Mouse (Mus musculus): ENCODE data around the gene Mogs.

The Mogs gene

GRCm38 (mm10) chr6:83121863-83122710, 6.8 kb downstream of the Mogs start:
- no peak for DNase-seq (ENCODE audit: low read depth, low spot score)

GRCm38 (mm10) chr6:83122961-83123360, 7.7 kb downstream of the Mogs start:
- no peak for DNase-seq (ENCODE audit: low read depth, low spot score)

GRCm38 (mm10) chr6:83124851-83125312, 9.6 kb downstream of the Mogs start:
- peak; percentile 99 for DNase-seq (ENCODE audit: low read depth, low spot score)

- DNase-seq (ENCODE audit: low read depth, low spot score), result no peak
Measured at GRCm38 (mm10) chr6:83125331-83125730, 10.0 kb downstream of the Mogs start, which contains the start of gene Ino80b. Gene Ino80b, minus strand, starts transcription at chr6:83125431.

- DNase-seq (ENCODE audit: low read depth, low spot score), result no peak
Measured at GRCm38 (mm10) chr6:83127419-83127818, 12.1 kb downstream of the Mogs start.

- no peak for DNase-seq (ENCODE audit: low read depth, low spot score)
Measured at GRCm38 (mm10) chr6:83131469-83132034, 16.3 kb downstream of the Mogs start.

- no peak for DNase-seq (ENCODE audit: low read depth, low spot score)
Measured at GRCm38 (mm10) chr6:83132176-83132919, 17.1 kb downstream of the Mogs start.

- DNase-seq (ENCODE audit: low read depth, low spot score), result no peak
Measured at GRCm38 (mm10) chr6:83134226-83134625, 18.9 kb downstream of the Mogs start.

GRCm38 (mm10) chr6:83134951-83135513, 19.7 kb downstream of the Mogs start, which contains the start of gene Rtkn:
Gene Rtkn, plus strand, starts transcription at chr6:83135463.
- DNase-seq (ENCODE audit: low read depth, low spot score), result no peak

- no peak for DNase-seq (ENCODE audit: low read depth, low spot score)
Measured at GRCm38 (mm10) chr6:83135571-83136161, 20.4 kb downstream of the Mogs start.

GRCm38 (mm10) chr6:83136291-83136880, 21.1 kb downstream of the Mogs start:
- DNase-seq (ENCODE audit: low read depth, low spot score), result peak; percentile 80

- DNase-seq (ENCODE audit: low read depth, low spot score), result peak; percentile 82
Measured at GRCm38 (mm10) chr6:83136881-83137575, 21.7 kb downstream of the Mogs start.

- DNase-seq (ENCODE audit: low read depth, low spot score), result peak; percentile 98
Measured at GRCm38 (mm10) chr6:83137576-83137950, 22.3 kb downstream of the Mogs start.

GRCm38 (mm10) chr6:83138056-83138455, 22.8 kb downstream of the Mogs start:
- peak; percentile 86 for DNase-seq (ENCODE audit: low read depth, low spot score)

GRCm38 (mm10) chr6:83140044-83140443, 24.7 kb downstream of the Mogs start:
- DNase-seq (ENCODE audit: low read depth, low spot score), result no peak

GRCm38 (mm10) chr6:83141636-83142035, 26.3 kb downstream of the Mogs start:
- DNase-seq (ENCODE audit: low read depth, low spot score), result peak; percentile 44

GRCm38 (mm10) chr6:83142211-83142731, 27.0 kb downstream of the Mogs start:
- DNase-seq (ENCODE audit: low read depth, low spot score), result no peak

- DNase-seq (ENCODE audit: low read depth, low spot score), result no peak
Measured at GRCm38 (mm10) chr6:83142886-83143285, 27.6 kb downstream of the Mogs start.

- DNase-seq (ENCODE audit: low read depth, low spot score), result peak; percentile 98
Measured at GRCm38 (mm10) chr6:83145209-83145608, 29.9 kb downstream of the Mogs start.

GRCm38 (mm10) chr6:83145805-83146204, 30.5 kb downstream of the Mogs start:
- no peak for DNase-seq (ENCODE audit: low read depth, low spot score)

Data from 3T3-L1 (cell line).